Mouse (Mus musculus): ENCODE data around the gene Zbtb16. TPM values are rescaled to one million over a fixed set of nuclear protein-coding genes. Genes with fewer than 3 reads are reported as not detected.

Zbtb16 gene
- total RNA-seq, 1 experiment, result 0.36 TPM

DNA sequence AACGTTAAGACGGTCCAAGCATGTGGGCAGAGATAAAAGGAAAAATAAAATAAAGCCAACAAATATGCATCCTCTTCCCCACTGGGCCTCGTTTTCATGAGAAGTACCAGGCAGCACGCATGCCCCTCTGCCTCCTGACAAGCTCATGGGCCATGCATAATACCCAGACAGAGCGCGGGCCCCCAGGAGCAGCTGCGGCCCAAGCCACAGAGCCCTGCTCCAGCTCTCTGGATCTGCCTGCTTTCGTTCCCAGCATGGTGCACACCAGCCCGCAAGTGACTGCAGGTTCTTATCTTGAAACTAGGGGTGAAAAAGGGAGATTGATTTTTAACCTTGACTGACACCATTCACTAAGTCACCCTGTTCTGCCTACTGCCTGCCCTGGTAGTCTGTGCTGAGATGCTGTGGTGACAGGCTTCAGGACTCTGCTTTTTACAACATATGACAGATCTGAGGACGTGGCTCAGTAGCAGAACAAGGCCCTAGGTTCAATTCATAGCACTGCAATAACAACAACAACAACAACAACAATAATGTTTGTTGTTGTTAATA lies 79.7 kb downstream of the Zbtb16 start:
- Histone ChIP-seq H3K9ac (ENCODE audit: insufficient read depth, low read depth, low read length, poor library complexity, severe bottlenecking) (no peak overlapping the region), H3K4me3 (ENCODE audit: insufficient read depth in 1 of 2, low read depth in 1 of 2, low read length in 2 of 2, poor library complexity in 1 of 2, severe bottlenecking in 1 of 2) (no peak overlapping the region), H3K36me3 (ENCODE audit: control insufficient read depth, insufficient read depth, low read length, poor library complexity, severe bottlenecking) (no peaks in the 10 kb centered on the region), H3K27ac (ENCODE audit: insufficient read depth, low read depth, low read length, poor library complexity, severe bottlenecking) (no peak overlapping the region), H3K4me1 (ENCODE audit: control insufficient read depth in 2 of 2, insufficient read depth in 2 of 2, low read length in 2 of 2, poor library complexity in 1 of 2) (no peaks in the 10 kb centered on the region), H3K9me3 (ENCODE audit: control insufficient read depth, insufficient read depth, low read depth, low read length) (no peaks in the 10 kb centered on the region)
- no peak for DNase-seq (ENCODE audit: low read depth, low spot score)
- TF ChIP-seq CHD2 (IDR thresholded peaks at IDR 0.05; ENCODE audit: low read depth, low read length) (no peak), ZC3H11A (IDR thresholded peaks at IDR 0.05; ENCODE audit: borderline replicate concordance, low read depth, low read length) (no peak), HCFC1 (IDR thresholded peaks at IDR 0.05; ENCODE audit: borderline replicate concordance, insufficient read depth, low read length) (no peak), ZNF384 (IDR thresholded peaks at IDR 0.05; ENCODE audit: low read depth, low read length) (no peak), MAFK (IDR thresholded peaks at IDR 0.05; ENCODE audit: insufficient read depth, low read depth, low read length) (no peak)
- in situ Hi-C loops (cut with MboI; ENCODE audit: low sequenced_read_pairs in 2 of 2, unreplicated experiment in 2 of 2), result no loop called here

DNA sequence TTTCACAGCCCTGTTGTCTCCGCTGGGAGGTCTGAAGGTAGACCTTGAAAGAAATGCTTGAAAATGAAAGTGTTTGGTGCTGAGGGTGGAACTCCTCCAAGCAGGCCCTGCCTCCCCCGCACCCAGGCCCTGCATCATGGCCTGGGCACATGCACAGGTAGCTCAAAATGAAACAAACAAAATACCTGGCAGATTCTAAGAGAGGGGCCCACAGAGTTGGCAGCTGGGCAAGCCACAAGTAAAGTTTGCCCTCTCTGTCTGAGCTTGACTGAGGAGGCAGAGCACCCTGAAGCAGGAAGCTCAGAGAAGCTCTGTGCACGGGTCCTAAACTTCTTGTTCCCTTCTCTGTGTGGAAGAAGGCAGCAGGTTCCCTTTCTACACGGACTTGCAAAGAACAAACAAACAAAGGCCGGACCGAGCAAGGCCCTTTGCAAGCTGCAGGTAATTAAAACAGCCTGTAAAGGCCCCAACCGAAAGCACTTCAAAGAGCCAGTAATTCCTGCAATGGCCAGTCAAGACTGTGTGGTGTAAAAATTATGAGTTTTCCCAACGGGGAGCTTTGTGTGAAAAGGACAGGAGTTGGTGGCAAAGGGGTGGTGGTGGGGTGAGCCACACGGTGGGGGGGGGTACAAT lies 80.5 kb downstream of the Zbtb16 start:
- no peaks in the 10 kb centered on the region for H3K9me3 ChIP-seq (ENCODE audit: control insufficient read depth, insufficient read depth, low read depth, low read length)
- H3K9ac ChIP-seq (ENCODE audit: insufficient read depth, low read depth, low read length, poor library complexity, severe bottlenecking), result no peak overlapping the region
- no peak overlapping the region for H3K27ac ChIP-seq (ENCODE audit: insufficient read depth, low read depth, low read length, poor library complexity, severe bottlenecking)
- no peaks in the 10 kb centered on the region for H3K36me3 ChIP-seq (ENCODE audit: control insufficient read depth, insufficient read depth, low read length, poor library complexity, severe bottlenecking)
- in situ Hi-C loops (cut with MboI; ENCODE audit: low sequenced_read_pairs in 2 of 2, unreplicated experiment in 2 of 2), result no loop called here
- DNase-seq (ENCODE audit: low read depth, low spot score), result no peak
- H3K4me1 ChIP-seq (ENCODE audit: control insufficient read depth in 2 of 2, insufficient read depth in 2 of 2, low read length in 2 of 2, poor library complexity in 1 of 2), result no peaks in the 10 kb centered on the region
- TF ChIP-seq HCFC1 (IDR thresholded peaks at IDR 0.05; ENCODE audit: borderline replicate concordance, insufficient read depth, low read length) (no peak), ZNF384 (IDR thresholded peaks at IDR 0.05; ENCODE audit: low read depth, low read length) (no peak), CHD2 (IDR thresholded peaks at IDR 0.05; ENCODE audit: low read depth, low read length) (no peak), MAFK (IDR thresholded peaks at IDR 0.05; ENCODE audit: insufficient read depth, low read depth, low read length) (no peak), ZC3H11A (IDR thresholded peaks at IDR 0.05; ENCODE audit: borderline replicate concordance, low read depth, low read length) (no peak)
- no peak overlapping the region for H3K4me3 ChIP-seq (ENCODE audit: insufficient read depth in 1 of 2, low read depth in 1 of 2, low read length in 2 of 2, poor library complexity in 1 of 2, severe bottlenecking in 1 of 2)

DNA sequence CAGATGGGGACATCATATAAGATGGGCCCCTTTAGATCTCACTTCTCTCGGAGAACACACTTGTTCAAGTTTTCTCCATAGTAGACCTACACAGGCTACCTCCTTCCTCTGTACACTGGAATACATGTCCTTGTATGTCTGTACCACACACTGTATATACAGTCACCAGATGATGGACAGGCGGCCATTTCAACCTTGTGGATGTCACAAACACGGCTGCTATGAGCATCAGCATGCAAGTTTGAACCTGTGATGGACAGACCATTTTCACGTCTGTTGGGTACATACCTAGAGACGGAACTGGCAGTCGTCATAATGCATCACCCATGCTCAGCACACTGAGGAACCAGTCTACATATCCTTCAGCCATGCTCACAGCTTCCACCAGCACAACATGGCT lies 81.6 kb downstream of the Zbtb16 start:
- DNase-seq (ENCODE audit: low read depth, low spot score), result no peak
- H3K4me3 ChIP-seq (ENCODE audit: insufficient read depth in 1 of 2, low read depth in 1 of 2, low read length in 2 of 2, poor library complexity in 1 of 2, severe bottlenecking in 1 of 2), result no peak overlapping the region
- H3K27ac ChIP-seq (ENCODE audit: insufficient read depth, low read depth, low read length, poor library complexity, severe bottlenecking), result no peak overlapping the region
- H3K9ac ChIP-seq (ENCODE audit: insufficient read depth, low read depth, low read length, poor library complexity, severe bottlenecking), result no peak overlapping the region
- in situ Hi-C loops (cut with MboI; ENCODE audit: low sequenced_read_pairs in 2 of 2, unreplicated experiment in 2 of 2), result no loop called here
- no peaks in the 10 kb centered on the region for H3K9me3 ChIP-seq (ENCODE audit: control insufficient read depth, insufficient read depth, low read depth, low read length)
- no peaks in the 10 kb centered on the region for H3K36me3 ChIP-seq (ENCODE audit: control insufficient read depth, insufficient read depth, low read length, poor library complexity, severe bottlenecking)
- H3K4me1 ChIP-seq (ENCODE audit: control insufficient read depth in 2 of 2, insufficient read depth in 2 of 2, low read length in 2 of 2, poor library complexity in 1 of 2), result no peaks in the 10 kb centered on the region
- TF ChIP-seq ZC3H11A (IDR thresholded peaks at IDR 0.05; ENCODE audit: borderline replicate concordance, low read depth, low read length) (no peak), CHD2 (IDR thresholded peaks at IDR 0.05; ENCODE audit: low read depth, low read length) (no peak), ZNF384 (IDR thresholded peaks at IDR 0.05; ENCODE audit: low read depth, low read length) (no peak), HCFC1 (IDR thresholded peaks at IDR 0.05; ENCODE audit: borderline replicate concordance, insufficient read depth, low read length) (no peak), MAFK (IDR thresholded peaks at IDR 0.05; ENCODE audit: insufficient read depth, low read depth, low read length) (no peak)

DNA sequence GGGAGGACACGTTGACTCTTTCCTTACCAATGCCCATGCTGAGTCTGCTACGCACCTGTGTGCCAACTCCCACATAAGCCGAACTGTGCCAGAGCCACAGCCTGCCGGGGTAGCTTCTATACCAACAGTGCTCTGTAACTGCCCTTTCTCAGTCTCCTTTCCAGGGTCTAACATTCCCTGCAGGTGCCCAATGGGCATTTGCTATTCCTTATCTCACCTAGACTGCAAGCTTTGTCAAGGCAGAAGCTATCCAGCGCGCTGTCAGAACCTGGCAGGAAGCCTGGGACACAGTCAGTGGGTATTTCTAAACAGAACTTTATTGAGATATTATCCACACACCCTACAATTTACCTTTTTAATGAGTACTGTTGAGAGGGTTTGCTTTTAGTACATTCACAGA lies 82.1 kb downstream of the Zbtb16 start:
- in situ Hi-C loops (cut with MboI; ENCODE audit: low sequenced_read_pairs in 2 of 2, unreplicated experiment in 2 of 2), result no loop called here
- H3K4me3 ChIP-seq (ENCODE audit: insufficient read depth in 1 of 2, low read depth in 1 of 2, low read length in 2 of 2, poor library complexity in 1 of 2, severe bottlenecking in 1 of 2), result no peak overlapping the region
- H3K9ac ChIP-seq (ENCODE audit: insufficient read depth, low read depth, low read length, poor library complexity, severe bottlenecking), result no peak overlapping the region
- no peaks in the 10 kb centered on the region for H3K9me3 ChIP-seq (ENCODE audit: control insufficient read depth, insufficient read depth, low read depth, low read length)
- no peak for DNase-seq (ENCODE audit: low read depth, low spot score)
- no peaks in the 10 kb centered on the region for H3K36me3 ChIP-seq (ENCODE audit: control insufficient read depth, insufficient read depth, low read length, poor library complexity, severe bottlenecking)
- H3K27ac ChIP-seq (ENCODE audit: insufficient read depth, low read depth, low read length, poor library complexity, severe bottlenecking), result no peak overlapping the region
- TF ChIP-seq ZC3H11A (IDR thresholded peaks at IDR 0.05; ENCODE audit: borderline replicate concordance, low read depth, low read length) (no peak), HCFC1 (IDR thresholded peaks at IDR 0.05; ENCODE audit: borderline replicate concordance, insufficient read depth, low read length) (no peak), MAFK (IDR thresholded peaks at IDR 0.05; ENCODE audit: insufficient read depth, low read depth, low read length) (no peak), CHD2 (IDR thresholded peaks at IDR 0.05; ENCODE audit: low read depth, low read length) (no peak), ZNF384 (IDR thresholded peaks at IDR 0.05; ENCODE audit: low read depth, low read length) (no peak)
- H3K4me1 ChIP-seq (ENCODE audit: control insufficient read depth in 2 of 2, insufficient read depth in 2 of 2, low read length in 2 of 2, poor library complexity in 1 of 2), result no peaks in the 10 kb centered on the region
